Mouse (Mus musculus): ENCODE results near the gene Vmn2r42.
"Not testable (repeated sequence)": the region's sequence is repeated elsewhere in the genome, so short reads cannot be mapped to it uniquely, and the experiment has no call there.

Gene Vmn2r42

DNA sequence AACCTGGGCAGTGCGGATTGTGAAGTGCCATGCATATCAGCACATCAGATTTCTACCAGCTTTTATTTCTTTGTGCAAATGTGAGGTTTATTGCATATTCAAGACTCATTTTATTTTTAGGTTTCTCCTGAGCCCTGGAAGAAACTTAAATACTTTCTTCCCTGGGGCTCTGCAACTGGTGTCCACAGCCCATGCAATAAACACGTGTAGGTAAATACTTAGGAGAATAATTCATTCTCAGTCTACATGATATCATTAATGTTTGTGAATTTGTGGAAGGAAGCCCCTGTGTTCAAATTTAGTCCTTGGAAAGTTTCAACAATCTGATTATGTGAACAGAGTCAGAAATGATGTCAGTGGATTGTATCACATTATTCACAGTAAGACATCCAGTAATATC is at the start of gene Vmn2r42:
Vmn2r42 (minus strand) TSS at position 101 of the 400 bp plus-strand sequence.
- DNase-seq (ENCODE audit: low spot score in 2 of 2) = not testable (repeated sequence)

GRCm38 (mm10) chr7:8161554-8161953 is 38.6 kb downstream of the Vmn2r42 start, which contains the start of gene Vmn2r41:
Gene Vmn2r41, minus strand, starts transcription at chr7:8161654.
- DNase-seq (ENCODE audit: low spot score in 2 of 2) = not testable (repeated sequence)
